Mouse (Mus musculus): Measurements from ENCODE around the gene Gm17359.

GRCm38 (mm10) chr3:79287699-79288458 is 48.6 kb upstream of the Gm17359 start:
- TF ChIP-seq GATA1 (IDR thresholded peaks at IDR 0.05; ENCODE audit: low read length) (no peak), TAL1 (IDR thresholded peaks at IDR 0.05; ENCODE audit: low read length) (no peak)

All from erythroblast, embryonic 14.5 days (primary cell).